Mouse (Mus musculus) splenic B cell, adult 2 months (primary cell): ENCODE data around the gene Ttc23l.

Experiments
- DNase-seq: peaks from one replicate; pipeline ENCODE4 v3.0.0-alpha.2; 2011; ENCODE audit warnings: low read depth, low spot score
- H3K27me3 ChIP-seq: 2 replicates; pipeline ENCODE4 v1.6.1; 2012; ENCODE audit warnings: mild to moderate bottlenecking, low read length, moderate library complexity, mixed read lengths; ENCODE audit not compliant: control insufficient read depth, poor library complexity, insufficient read depth, severe bottlenecking
- H3K36me3 ChIP-seq: 2 replicates; pipeline ENCODE4 v1.6.1; 2012; ENCODE audit warnings: mild to moderate bottlenecking, low read length, moderate library complexity, mixed read lengths; ENCODE audit not compliant: control insufficient read depth, poor library complexity, insufficient read depth, severe bottlenecking

The Ttc23l gene

GRCm38 (mm10) chr15:10558465-10558864, at the start of gene Ttc23l:
Gene Ttc23l (minus strand): TSS chr15:10558668.
- Histone ChIP-seq H3K27me3 (no peaks in the 10 kb centered on the region), H3K36me3 (no peaks in the 10 kb centered on the region)
- no peak for DNase-seq

- DNase-seq, result peak; percentile 50
- Histone ChIP-seq H3K36me3 (no peaks in the 10 kb centered on the region), H3K27me3 (no peaks in the 10 kb centered on the region)
Observed at GRCm38 (mm10) chr15:10599413-10599812, 40.9 kb upstream of the Ttc23l start.

GRCm38 (mm10) chr15:10598259-10599225, 40.1 kb upstream of the Ttc23l start:
- DNase-seq, result no peak
- no peaks in the 10 kb centered on the region for H3K27me3 ChIP-seq
- H3K36me3 ChIP-seq, result no peaks in the 10 kb centered on the region

GRCm38 (mm10) chr15:10596871-10597270, 38.4 kb upstream of the Ttc23l start:
- Histone ChIP-seq H3K36me3 (no peaks in the 10 kb centered on the region), H3K27me3 (no peaks in the 10 kb centered on the region)
- DNase-seq, result no peak

- DNase-seq, result no peak
- H3K36me3 ChIP-seq, result no peaks in the 10 kb centered on the region
- no peaks in the 10 kb centered on the region for H3K27me3 ChIP-seq
Observed at GRCm38 (mm10) chr15:10595408-10595807, 36.9 kb upstream of the Ttc23l start.

- Histone ChIP-seq H3K27me3 (no peaks in the 10 kb centered on the region), H3K36me3 (no peaks in the 10 kb centered on the region)
- DNase-seq, result no peak
Observed at GRCm38 (mm10) chr15:10594910-10595309, 36.4 kb upstream of the Ttc23l start.

- Histone ChIP-seq H3K27me3 (no peaks in the 10 kb centered on the region), H3K36me3 (no peaks in the 10 kb centered on the region)
- DNase-seq, result no peak
Observed at GRCm38 (mm10) chr15:10593094-10593493, 34.6 kb upstream of the Ttc23l start.

- H3K36me3 ChIP-seq, result no peaks in the 10 kb centered on the region
- no peak for DNase-seq
- no peaks in the 10 kb centered on the region for H3K27me3 ChIP-seq
Observed at GRCm38 (mm10) chr15:10586565-10586964, 28.1 kb upstream of the Ttc23l start.

- no peak for DNase-seq
- Histone ChIP-seq H3K36me3 (no peaks in the 10 kb centered on the region), H3K27me3 (no peaks in the 10 kb centered on the region)
Observed at GRCm38 (mm10) chr15:10584359-10585187, 26.1 kb upstream of the Ttc23l start.

- peak; percentile 74 for DNase-seq
- no peaks in the 10 kb centered on the region for H3K27me3 ChIP-seq
Observed at GRCm38 (mm10) chr15:10583408-10583807, 24.9 kb upstream of the Ttc23l start.

GRCm38 (mm10) chr15:10579159-10579558, 20.7 kb upstream of the Ttc23l start:
- H3K27me3 ChIP-seq, result no peaks in the 10 kb centered on the region
- H3K36me3 ChIP-seq, result no peaks in the 10 kb centered on the region
- no peak for DNase-seq

More at GRCm38 (mm10) chr15:10583408-10583807, 24.9 kb upstream of the Ttc23l start:
- no peaks in the 10 kb centered on the region for H3K36me3 ChIP-seq

GRCm38 (mm10) chr15:10566486-10566885, 8.0 kb upstream of the Ttc23l start:
- Histone ChIP-seq H3K36me3 (no peaks in the 10 kb centered on the region), H3K27me3 (no peaks in the 10 kb centered on the region)
- no peak for DNase-seq

GRCm38 (mm10) chr15:10564201-10564600, 5.7 kb upstream of the Ttc23l start:
- H3K36me3 ChIP-seq, result no peaks in the 10 kb centered on the region
- DNase-seq, result no peak
- H3K27me3 ChIP-seq, result no peaks in the 10 kb centered on the region

GRCm38 (mm10) chr15:10562281-10562680, 3.8 kb upstream of the Ttc23l start:
- no peaks in the 10 kb centered on the region for H3K36me3 ChIP-seq
- DNase-seq, result no peak

GRCm38 (mm10) chr15:10560005-10560404, 1.5 kb upstream of the Ttc23l start:
- H3K27me3 ChIP-seq, result no peaks in the 10 kb centered on the region
- H3K36me3 ChIP-seq, result no peaks in the 10 kb centered on the region
- no peak for DNase-seq

More at GRCm38 (mm10) chr15:10562281-10562680, 3.8 kb upstream of the Ttc23l start:
- H3K27me3 ChIP-seq, result no peaks in the 10 kb centered on the region
